Mouse (Mus musculus) cerebellum, adult 2 months (tissue): ENCODE measurements around the gene U2surp.

Experiments used
- CTCF ChIP-seq: fragments of 200-500 bp; IDR thresholded peaks from 2 replicates; pipeline ENCODE4 v1.5.1; 2011; ENCODE audit warnings: low read depth, mild to moderate bottlenecking, control low read depth, low read length, moderate library complexity, borderline replicate concordance; ENCODE audit not compliant: insufficient read depth
- POLR2A ChIP-seq: fragments of 200-500 bp; IDR thresholded peaks from 2 replicates; pipeline ENCODE4 v1.6.1; 2011; ENCODE audit warnings: low read length, control low read depth, borderline replicate concordance; ENCODE audit not compliant: insufficient read depth

GRCm38 (mm10) chr9:95428277-95428676, 83.5 kb downstream of the U2surp start:
- no peak for TF ChIP-seq POLR2A
- TF ChIP-seq CTCF: no peak
